Mouse (Mus musculus) brain, embryonic 14.5 days (tissue): ENCODE results near the gene Bmpr1a. TPM values are rescaled to one million over a fixed set of nuclear protein-coding genes. Genes with fewer than 3 reads are reported as not detected.
"Not testable (repeated sequence)": the region's sequence is repeated elsewhere in the genome, so short reads cannot be mapped to it uniquely, and the experiment has no call there.

Experiments
- DNase-seq: peaks from one replicate; pipeline ENCODE4 v3.0.0-alpha.2; 2011; ENCODE audit warnings: low read depth
- CTCF ChIP-seq: fragments of 200-500 bp; IDR thresholded peaks from 2 replicates; pipeline ENCODE4 v1.5.1; 2012; ENCODE audit warnings: inconsistent platforms, mild to moderate bottlenecking, moderate library complexity, borderline replicate concordance; ENCODE audit not compliant: insufficient read depth, insufficient read length; ENCODE audit errors: extremely low read depth
- POLR2A ChIP-seq: fragments of 200-500 bp; IDR thresholded peaks from 2 replicates; pipeline ENCODE4 v1.6.1; 2012; ENCODE audit warnings: mild to moderate bottlenecking, inconsistent platforms, borderline replicate concordance; ENCODE audit not compliant: poor library complexity, insufficient read depth, insufficient read length, severe bottlenecking; ENCODE audit errors: extremely low read depth
- polyA plus RNA-seq: library from polyadenylated mRNA; depleted of rRNA; stranded (reverse); fragments of >200 nt; gene quantifications from 2 replicates; pipeline ENCODE4 v1.2.3, GENCODE M21; 2012

Bmpr1a gene
- polyA plus RNA-seq, 1 experiment, result 23.9 TPM

DNA sequence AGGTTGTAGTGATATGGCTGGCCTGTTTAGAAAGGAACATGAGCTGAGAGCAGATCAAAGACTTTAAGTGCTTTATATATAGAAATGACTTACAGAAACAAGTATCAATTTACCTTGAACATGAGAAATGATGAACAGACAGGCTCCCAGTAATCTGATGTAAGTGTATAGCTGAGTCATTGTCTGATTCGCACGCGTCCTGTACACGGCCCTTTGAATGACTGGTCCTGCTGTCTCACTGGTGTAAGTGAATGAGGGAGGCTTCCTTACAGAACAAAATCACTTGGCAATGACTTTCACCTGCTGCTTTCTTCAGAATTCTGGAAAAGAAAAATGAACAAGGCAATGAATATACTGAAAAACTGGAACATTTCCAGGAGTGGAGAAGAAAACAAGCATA, 55.5 kb downstream of the Bmpr1a start:
- DNase-seq, result no peak
- TF ChIP-seq CTCF, result no peak
- no peak for TF ChIP-seq POLR2A

DNA sequence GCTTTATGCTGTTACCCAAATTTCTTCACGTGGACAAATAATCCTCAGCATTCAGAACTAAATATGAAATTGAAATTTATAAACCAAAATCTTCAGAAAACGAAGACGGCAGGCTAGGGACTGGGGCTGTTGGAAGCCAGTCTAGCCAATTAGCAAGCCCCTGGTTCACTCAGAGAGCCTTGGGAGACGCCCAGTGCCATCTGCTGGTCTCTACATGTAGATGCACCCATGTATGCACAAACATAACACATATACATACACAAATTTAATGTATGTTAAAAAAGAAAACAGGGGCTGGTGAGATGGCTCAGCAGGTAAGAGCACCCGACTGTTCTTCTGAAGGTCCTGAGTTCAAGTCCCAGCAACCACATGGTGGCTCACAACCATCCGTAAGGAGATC, 56.5 kb downstream of the Bmpr1a start:
- no peak for DNase-seq
- TF ChIP-seq CTCF (peak; percentile 28; the same call in 1 of the 2 replicates), POLR2A (no peak)

DNA sequence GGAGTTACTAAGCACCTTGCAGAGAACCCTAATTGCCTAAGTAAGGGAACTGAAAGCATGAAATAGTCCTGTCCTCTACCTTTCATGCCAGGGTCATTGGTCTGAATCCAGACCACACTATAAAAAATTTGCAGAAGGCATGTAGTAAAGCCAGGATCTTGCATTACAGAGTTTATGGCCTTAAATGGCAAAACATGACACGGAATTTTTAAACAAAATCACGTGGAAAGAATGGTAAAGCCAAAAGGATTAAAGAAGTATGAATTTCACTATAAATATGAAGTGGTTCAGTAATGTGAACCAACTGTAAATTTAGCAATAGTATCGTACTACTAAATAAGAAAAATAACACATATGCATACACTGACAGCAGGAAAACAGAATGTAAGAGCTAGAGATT, 57.8 kb downstream of the Bmpr1a start:
- no peak for DNase-seq
- TF ChIP-seq CTCF, result no peak
- TF ChIP-seq POLR2A, result no peak

DNA sequence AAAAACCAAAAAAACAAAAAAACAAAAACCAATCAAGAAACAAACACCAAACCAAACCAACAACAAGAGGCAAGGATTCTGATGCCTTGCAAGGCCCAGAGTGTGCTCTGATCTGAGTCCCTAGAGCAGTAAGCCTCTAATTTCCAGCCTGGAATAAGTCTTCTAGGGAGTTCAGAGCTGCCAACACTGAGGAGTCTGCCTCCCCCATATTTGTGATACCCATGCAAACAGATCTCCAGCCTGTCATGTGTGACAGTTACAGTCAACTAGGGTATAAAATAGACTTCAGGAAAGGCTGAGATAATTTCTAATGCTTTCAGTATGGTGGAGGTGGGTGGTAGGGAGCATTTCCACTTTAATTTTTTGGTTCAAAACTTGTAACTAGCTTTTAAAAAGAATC, 58.2 kb downstream of the Bmpr1a start:
- TF ChIP-seq POLR2A, result no peak
- no peak for TF ChIP-seq CTCF
- DNase-seq, result no peak

DNA sequence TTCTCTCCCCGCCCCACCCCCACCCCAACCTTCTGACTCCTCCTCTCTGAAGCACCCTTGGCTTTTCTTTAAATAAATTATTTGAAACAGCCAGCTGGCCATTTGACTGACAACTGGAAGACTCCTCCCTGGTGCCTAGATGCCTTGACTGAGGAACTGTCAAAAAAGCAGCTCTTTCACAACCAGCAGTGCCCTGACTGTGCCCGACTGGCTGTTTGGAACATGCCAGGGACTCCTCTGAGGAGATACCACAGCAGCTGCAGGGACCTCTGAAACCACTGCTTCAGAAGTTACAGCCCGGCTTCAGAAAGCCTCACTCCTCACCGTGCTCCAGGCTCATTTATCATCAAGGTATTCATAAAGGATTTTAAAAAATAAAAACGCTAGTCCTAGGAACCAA, 58.8 kb downstream of the Bmpr1a start:
- no peak for TF ChIP-seq CTCF
- TF ChIP-seq POLR2A, result no peak
- DNase-seq, result no peak

DNA sequence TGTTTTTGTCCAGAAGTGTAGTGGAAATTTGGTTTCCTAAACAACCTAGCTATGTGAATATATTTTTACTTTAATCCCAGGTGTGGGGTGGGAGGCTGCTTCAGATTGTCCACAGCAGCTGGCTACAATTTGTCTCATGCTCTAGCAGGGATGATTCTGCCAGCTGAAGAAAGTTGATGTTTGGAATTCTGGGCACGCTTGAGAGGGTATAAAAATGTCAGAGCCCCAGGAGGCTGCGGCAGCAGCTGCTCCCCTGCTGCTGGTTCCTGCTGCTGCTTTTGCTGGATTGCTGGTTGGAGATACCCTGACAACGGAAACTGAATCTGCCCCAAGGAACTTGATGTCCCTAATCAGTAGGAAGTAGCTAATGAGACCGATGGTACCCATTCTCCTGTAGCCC, 60.6 kb downstream of the Bmpr1a start:
- TF ChIP-seq CTCF, result no peak
- TF ChIP-seq POLR2A, result no peak
- peak; percentile 47 for DNase-seq

DNA sequence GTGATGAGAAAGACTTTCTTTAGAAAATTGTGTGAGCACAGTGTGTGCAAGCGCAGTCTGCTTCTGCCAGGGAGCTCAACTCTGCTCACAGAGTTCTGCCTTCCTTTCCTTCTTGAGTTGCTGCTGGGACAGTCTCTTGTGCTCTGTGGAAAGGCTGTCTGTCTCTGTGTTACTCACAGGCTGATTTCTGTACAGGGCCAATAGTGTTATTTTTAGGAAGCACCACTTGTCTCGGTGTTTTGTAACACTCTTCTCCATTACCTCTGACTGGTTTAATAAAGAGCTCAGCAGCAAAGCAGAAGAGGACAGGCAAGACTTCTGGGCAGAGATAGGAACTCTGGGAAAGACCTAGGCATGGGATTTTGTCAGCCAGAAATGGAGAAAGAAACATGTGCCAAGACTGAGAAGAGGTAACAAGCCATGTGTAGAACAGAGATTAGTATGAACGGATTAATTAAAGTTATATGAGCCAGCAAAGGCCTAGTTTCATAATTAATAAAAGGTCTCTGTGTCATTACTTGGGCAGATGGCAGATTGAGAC, 62.5 kb downstream of the Bmpr1a start:
- DNase-seq, result no peak
- TF ChIP-seq CTCF (no peak), POLR2A (no peak)

DNA sequence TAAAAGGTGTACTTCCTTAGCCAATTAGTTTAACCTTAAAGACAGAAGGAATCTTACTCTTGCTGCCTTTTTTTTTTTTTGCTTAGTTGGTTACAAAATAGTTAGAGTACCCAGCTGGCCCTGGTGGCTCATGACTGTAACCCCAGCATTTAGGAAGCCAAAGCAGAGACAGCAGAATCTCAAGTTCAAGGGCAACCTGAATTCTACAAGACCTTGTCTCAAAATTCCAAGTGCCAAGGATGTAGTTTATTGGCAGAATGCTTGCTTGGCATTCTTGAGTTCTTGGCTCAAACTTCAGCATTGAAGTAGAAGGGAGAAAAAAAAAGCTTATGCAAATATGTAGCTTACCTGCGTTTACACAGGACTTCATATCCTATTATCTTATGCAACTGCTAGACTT, 74.1 kb downstream of the Bmpr1a start:
- TF ChIP-seq POLR2A (no peak), CTCF (no peak)
- DNase-seq, result no peak

DNA sequence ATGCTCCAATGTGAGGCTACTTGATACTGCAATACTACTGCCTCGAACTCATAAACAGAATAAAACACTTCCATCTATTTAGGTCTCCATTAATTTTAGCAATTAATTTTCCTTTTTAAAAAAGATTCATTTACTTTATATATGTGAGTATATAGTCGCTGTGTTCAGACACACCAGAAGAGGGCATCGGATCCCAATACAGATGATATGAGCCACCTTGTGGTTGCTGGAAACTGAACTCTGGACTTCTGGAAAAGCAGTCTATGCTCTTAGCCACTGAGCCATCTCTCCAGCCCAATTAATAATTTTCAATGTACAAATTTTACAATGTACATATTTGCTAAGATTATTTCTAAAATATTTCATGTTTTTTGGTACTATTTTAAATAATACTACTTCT, 74.9 kb downstream of the Bmpr1a start:
- TF ChIP-seq CTCF (peak; percentile 25; the same call in 1 of the 2 replicates), POLR2A (no peak)
- no peak for DNase-seq

DNA sequence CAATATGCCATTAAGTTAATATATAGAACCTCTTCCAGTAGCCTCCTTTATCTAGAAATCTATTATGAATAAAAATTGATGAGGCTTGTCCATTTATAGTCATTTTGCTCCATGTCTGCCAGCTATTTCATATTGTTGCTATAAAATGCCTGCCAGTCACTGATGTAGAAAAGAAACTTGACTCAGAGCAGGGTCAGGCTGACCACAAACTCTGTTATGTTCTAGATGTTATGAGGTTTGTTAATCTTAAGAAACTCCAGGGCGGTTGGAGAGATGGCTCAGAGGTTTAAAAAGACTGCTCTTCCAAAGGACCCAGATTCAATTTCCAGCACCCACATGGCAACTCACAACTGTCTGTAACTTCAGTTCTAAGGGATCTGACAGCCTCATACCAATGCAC, 82.1 kb downstream of the Bmpr1a start:
- no peak for DNase-seq
- TF ChIP-seq CTCF (no peak), POLR2A (no peak)

DNA sequence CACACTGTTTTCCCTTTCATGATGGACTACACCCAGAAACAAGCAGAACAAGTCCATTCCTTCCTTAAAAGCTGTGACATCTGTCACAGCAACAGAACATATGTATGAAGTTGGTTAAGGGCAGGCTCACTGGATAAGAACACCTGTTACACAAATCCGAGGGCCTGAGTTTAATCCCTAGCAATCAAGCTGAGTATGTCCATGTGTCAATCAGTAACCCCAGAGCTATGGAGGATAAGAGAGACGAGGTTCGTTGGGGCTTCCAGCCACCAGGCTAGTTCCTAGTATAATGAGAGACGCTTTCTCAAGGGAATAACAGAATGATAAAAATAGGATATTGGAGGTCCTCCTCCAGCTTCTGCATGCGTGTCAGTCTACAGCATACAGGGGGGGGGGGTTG, 85.6 kb downstream of the Bmpr1a start:
- DNase-seq, result no peak
- TF ChIP-seq POLR2A, result no peak
- no peak for TF ChIP-seq CTCF

DNA sequence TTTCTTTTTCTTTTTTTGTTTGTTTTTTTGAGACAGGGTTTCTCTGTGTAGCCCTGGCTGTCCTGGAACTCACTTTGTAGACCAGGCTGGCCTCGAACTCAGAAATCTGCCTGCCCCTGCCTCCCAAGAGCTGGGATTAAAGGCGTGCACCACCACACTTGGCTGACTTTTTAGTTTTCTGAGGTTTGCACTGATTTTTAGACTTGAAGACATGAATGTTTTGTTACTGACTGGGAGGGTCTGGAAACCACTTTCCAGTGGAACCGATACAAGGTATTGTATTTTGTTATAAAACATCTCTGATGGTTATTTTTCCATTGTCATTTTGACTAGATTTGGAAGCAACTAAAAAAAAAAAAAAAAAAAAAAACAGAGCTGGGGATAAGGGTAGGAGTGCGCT, 86.2 kb downstream of the Bmpr1a start:
- DNase-seq, result not testable (repeated sequence)
